Mouse (Mus musculus) midbrain, embryonic 12.5 days (tissue): Measurements from ENCODE around the gene Golga2. TPM values are rescaled to one million over a fixed set of nuclear protein-coding genes. Genes with fewer than 3 reads are reported as not detected.

Source experiments
- ATAC-seq: fragments of 200-750 bp; cut with Nextera tagmentation; 2 replicates; pipeline ENCODE4 v1.8.0; 2017; ENCODE audit warnings: low read depth, moderate TSS enrichment, moderate library complexity; ENCODE audit not compliant: low FRiP score
- H3K27ac ChIP-seq: fragments of 300-500 bp; sonication (generic); replicated peaks from 2 replicates; pipeline ENCODE4 v1.5.1; 2016; ENCODE audit warnings: mild to moderate bottlenecking
- H3K27me3 ChIP-seq: fragments of 300-500 bp; sonication (generic); 2 replicates; pipeline ENCODE4 v1.6.1; 2016; ENCODE audit warnings: mild to moderate bottlenecking
- H3K36me3 ChIP-seq: fragments of 300-500 bp; sonication (generic); 2 replicates; pipeline ENCODE4 v1.6.1; 2016
- H3K4me1 ChIP-seq: fragments of 300-500 bp; sonication (generic); 2 replicates; pipeline ENCODE4 v1.6.1; 2016
- H3K4me2 ChIP-seq: fragments of 300-500 bp; sonication (generic); replicated peaks from 2 replicates; pipeline ENCODE4 v1.6.1; 2016; ENCODE audit warnings: mild to moderate bottlenecking, moderate library complexity
- H3K4me3 ChIP-seq: fragments of 300-500 bp; sonication (generic); 2 replicates; pipeline ENCODE4 v1.5.1; 2016; ENCODE audit warnings: mild to moderate bottlenecking
- H3K9ac ChIP-seq: fragments of 300-500 bp; sonication (generic); replicated peaks from 2 replicates; pipeline ENCODE4 v1.6.1; 2016; ENCODE audit warnings: mild to moderate bottlenecking, moderate library complexity
- H3K9me3 ChIP-seq: fragments of 300-500 bp; sonication (generic); 2 replicates; pipeline ENCODE4 v1.6.1; 2016; ENCODE audit warnings: mild to moderate bottlenecking
- WGBS: fragments of 180-500 bp; shearing (Covaris S2); methylation state at CpG from one replicate; pipeline ENCODE4 v1.1.7; 2016; 5-methylcytosine and 5-hydroxymethylcytosine counted together
- polyA plus RNA-seq: library from polyadenylated mRNA; unstranded; fragments of >200 nt; fragmentation: Nextera tagmentation; extraction: Ambion mirVana; gene quantifications from 2 replicates; pipeline ENCODE4 v1.2.1, GENCODE M21; 2016

The Golga2 gene
- polyA plus RNA-seq, 1 experiment from 2014 or later, result 28.2 TPM

DNA sequence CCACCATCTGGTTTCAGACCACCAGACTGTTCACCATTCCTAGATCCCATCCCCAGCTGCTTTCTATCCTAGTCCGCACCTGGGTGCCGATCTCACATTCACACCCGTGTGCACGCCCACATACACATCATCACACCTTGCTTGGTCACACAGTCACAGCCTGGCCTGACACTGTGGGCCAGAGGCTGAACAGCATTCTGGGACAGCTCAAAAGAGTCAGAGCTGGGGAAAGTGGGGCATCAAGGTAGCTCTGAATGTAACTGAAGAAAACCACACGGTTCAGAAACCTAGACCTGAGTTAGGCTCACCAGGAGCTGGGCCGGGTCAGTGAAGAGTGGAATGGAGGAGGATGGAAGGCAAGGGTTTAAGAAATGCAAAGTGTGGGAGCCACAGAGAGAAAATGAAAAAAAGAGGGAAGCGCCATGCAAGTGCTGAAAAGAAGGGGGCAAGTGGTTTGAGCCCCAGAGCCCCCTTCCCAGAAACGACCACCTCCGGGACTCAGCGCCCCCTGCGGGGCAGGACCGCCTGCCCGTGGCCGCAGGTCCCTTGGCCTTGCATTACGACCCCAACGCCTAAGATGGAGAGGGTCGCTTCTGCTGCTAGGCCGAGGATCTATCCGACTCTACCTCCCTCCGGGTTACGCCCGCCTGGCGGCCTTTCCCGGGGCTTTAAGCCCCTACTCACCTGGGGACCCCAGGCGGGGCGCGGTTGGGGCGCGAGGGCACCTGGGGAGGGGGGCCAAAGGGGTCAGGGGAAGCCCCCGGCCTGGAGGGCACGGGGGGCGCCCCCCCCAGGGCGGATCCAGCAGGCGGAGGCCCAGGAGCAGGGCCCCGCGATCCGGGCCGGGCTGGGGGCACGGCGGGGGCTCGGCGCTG lies 24.5 kb downstream of the Golga2 start:
- Histone ChIP-seq H3K4me3 (peak overlapping the region; percentile 65), H3K9me3 (no peaks in the 10 kb centered on the region), H3K27ac (no peak overlapping the region), H3K4me1 (peaks cover 28% of the 10 kb centered on the region), H3K4me2 (peak overlapping the region; percentile 100), H3K27me3 (peaks cover 59% of the 10 kb centered on the region), H3K36me3 (peaks cover 26% of the 10 kb centered on the region), H3K9ac (peak overlapping the region; percentile 83)
- 10% methylated on average over 40 of the region's 42 CpGs for WGBS
- ATAC-seq, result 0 out of 2 replicates have a peak, but pooled peaks have one; percentile 35

DNA sequence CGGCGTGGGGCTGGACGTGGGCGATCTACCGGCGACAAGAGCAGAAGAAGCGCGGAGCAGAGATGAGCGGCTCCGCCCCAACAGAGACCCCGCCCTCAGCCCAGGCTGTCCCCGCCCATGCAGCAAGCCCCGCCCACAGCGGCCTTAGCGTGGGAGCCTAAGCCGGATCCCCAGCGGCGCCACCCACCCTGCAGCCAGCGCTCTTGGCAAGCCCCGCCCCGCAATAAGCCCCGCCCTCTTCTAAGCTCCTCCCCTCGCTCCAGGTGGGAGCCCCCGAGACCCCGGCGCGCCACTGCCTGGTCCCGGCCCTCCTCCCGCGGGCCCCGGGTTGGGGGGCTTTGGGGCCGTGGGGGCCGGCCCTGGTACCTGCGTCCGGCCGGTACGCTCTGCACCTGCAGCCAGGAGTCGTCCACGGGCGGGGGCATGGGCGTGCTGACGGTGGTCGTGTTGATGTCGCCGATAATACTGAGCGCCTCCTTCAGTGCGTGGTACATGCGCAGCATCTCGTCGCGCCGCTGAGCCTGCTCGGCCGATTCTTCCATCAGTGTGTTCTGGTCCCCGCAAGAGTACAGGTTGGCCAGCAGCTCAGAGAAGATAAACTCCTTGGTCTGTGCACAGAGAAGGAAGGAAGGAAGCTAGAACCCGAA lies 25.3 kb downstream of the Golga2 start:
- Histone ChIP-seq H3K4me1 (peaks cover 33% of the 10 kb centered on the region), H3K4me3 (peak overlapping the region; percentile 65), H3K27ac (no peak overlapping the region), H3K27me3 (peaks cover 67% of the 10 kb centered on the region), H3K9me3 (no peaks in the 10 kb centered on the region), H3K9ac (peak overlapping the region; percentile 83), H3K4me2 (peak overlapping the region; percentile 100), H3K36me3 (peaks cover 20% of the 10 kb centered on the region)
- ATAC-seq, result peak; percentile 67
- 2% methylated on average over 55 of the region's 56 CpGs for WGBS

DNA sequence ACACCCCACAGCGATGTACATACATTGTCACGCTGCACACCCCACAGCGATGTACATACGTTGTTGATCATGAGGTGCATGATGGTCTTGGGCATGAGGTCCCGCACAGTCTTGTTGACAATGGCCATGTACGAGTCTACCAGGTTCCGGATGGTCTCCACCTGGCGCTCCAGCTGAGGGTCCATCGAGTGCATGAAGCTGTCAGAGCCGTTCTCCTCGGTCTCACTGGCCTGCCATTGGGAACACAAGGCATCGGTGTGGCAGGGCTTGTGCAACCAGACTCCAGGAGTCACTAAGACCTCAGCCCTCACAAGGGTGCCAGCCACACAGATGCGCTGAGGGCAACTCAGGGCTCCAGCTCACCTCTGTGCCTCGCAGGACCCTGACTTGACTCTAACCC lies 27.6 kb downstream of the Golga2 start:
- Histone ChIP-seq H3K4me2 (no peak overlapping the region), H3K9me3 (no peaks in the 10 kb centered on the region), H3K9ac (no peak overlapping the region), H3K27me3 (peaks cover 82% of the 10 kb centered on the region), H3K27ac (no peak overlapping the region), H3K4me3 (no peak overlapping the region), H3K4me1 (peaks cover 54% of the 10 kb centered on the region), H3K36me3 (0 out of 2 replicates have a peak, but pooled peaks cover 5% of the 10 kb centered on the region)
- 93% methylated on average over 14 of the region's 14 CpGs for WGBS
- ATAC-seq, result no peak

DNA sequence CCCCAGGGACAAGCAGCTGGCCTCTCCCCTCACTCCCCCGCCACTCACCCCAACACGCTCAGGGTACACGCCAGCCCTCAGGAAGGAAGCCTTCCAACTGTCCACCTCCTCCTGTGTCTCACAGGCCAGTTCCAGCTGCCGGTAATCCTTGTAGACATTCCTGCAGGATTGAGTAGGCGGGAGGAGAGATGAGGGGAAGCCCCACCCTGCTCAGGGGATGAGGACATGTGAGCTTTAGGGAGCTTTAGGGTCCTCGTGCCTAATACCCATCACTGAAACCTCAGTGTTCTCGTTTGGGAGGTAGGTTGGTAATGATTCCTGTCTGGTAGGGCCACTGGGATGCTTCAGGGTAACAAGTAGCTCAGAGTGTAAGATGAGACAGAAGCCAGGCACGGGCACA lies 28.6 kb downstream of the Golga2 start:
- Histone ChIP-seq H3K27me3 (peaks cover 76% of the 10 kb centered on the region), H3K27ac (0 out of 2 replicates have a peak overlapping the region, but pooled peaks have one; percentile 39), H3K9me3 (no peaks in the 10 kb centered on the region), H3K4me2 (no peak overlapping the region), H3K4me1 (peaks cover 54% of the 10 kb centered on the region), H3K36me3 (no peaks in the 10 kb centered on the region), H3K4me3 (no peak overlapping the region), H3K9ac (no peak overlapping the region)
- ATAC-seq, result no peak
- WGBS, result 10% methylated on average over 8 of the region's 8 CpGs

DNA sequence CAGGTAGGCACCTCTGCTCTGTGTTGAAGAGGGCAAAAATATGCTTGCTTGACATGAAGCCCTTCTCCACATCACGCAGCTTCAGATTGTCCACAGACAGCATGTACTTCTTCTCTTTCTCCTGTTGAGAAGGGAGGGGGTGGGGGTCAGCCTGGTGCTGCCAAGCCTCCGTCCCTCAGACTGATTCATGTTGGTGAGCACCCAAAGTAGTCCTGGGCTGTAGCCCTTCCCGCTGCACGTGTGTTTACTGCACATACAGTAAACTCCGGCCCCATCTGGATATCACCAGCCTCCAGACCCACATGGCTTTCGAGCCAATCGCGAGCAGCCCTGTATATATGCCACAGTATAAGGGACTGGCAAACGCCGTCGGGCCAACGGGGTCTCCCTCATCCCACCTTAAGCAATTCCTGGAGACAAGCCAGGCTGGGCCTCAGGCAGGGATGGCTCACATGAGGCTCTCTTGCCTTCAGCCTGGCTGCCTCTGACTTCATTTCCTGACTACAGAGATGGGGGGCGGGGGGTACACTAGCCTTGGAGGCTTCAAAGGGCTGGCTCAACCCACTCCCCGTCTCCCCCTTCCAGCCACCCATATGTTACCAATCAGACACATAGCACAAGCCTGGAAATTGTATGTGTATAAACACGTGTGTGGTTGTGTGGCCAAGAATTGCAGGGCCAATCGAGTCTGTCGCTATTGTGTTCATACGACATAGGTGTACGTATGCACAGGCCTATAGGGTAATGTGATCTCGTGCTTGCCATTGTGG lies 29.9 kb downstream of the Golga2 start:
- Histone ChIP-seq H3K27me3 (peaks cover 64% of the 10 kb centered on the region), H3K4me1 (peaks cover 48% of the 10 kb centered on the region), H3K9ac (no peak overlapping the region; the same call in 1 of the 2 replicates), H3K36me3 (no peaks in the 10 kb centered on the region), H3K9me3 (no peaks in the 10 kb centered on the region), H3K27ac (no peak overlapping the region; the same call in 1 of the 2 replicates), H3K4me2 (no peak overlapping the region), H3K4me3 (no peak overlapping the region)
- no peak for ATAC-seq
- 77% methylated on average over 20 of the region's 20 CpGs for WGBS

DNA sequence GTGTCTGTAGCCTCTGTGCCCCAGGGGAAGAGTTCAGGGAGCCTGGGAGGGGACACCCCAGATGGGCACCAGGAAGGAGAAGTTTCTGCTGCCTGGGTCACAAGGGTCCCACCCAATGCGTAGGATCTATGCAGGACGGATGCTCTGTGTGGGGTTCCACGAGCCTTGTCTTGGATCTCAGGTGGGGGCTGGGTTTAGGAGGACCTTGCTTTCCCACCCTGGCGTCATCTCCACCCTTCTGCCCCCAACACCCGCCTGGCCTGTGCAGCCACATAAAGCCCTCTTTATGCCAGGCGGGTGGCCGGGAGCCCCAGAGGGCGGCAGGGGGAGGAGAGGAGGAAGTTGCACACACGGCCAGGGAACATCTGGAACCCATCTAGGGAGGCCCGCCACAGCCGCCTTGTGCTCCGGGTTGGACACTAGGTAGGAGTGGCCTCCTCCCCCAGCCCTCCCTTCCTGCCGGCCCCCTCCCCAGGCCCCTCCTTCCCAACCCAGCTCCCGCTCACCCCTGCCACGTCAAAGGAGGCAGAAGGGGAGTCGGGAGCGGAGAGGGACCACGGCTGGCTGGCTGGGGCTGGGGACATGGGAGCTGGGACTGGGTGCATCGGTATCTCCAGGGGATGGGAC lies 30.7 kb downstream of the Golga2 start:
- Histone ChIP-seq H3K9ac (peak overlapping the region; percentile 39), H3K27me3 (peaks cover 55% of the 10 kb centered on the region), H3K4me2 (peak overlapping the region; percentile 46), H3K36me3 (no peaks in the 10 kb centered on the region), H3K27ac (peak overlapping the region; percentile 54; the same call in 1 of the 2 replicates), H3K4me1 (peaks cover 48% of the 10 kb centered on the region), H3K9me3 (no peaks in the 10 kb centered on the region), H3K4me3 (peak overlapping the region; percentile 20)
- 8% methylated on average over 19 of the region's 19 CpGs for WGBS
- ATAC-seq, result peak; percentile 50

DNA sequence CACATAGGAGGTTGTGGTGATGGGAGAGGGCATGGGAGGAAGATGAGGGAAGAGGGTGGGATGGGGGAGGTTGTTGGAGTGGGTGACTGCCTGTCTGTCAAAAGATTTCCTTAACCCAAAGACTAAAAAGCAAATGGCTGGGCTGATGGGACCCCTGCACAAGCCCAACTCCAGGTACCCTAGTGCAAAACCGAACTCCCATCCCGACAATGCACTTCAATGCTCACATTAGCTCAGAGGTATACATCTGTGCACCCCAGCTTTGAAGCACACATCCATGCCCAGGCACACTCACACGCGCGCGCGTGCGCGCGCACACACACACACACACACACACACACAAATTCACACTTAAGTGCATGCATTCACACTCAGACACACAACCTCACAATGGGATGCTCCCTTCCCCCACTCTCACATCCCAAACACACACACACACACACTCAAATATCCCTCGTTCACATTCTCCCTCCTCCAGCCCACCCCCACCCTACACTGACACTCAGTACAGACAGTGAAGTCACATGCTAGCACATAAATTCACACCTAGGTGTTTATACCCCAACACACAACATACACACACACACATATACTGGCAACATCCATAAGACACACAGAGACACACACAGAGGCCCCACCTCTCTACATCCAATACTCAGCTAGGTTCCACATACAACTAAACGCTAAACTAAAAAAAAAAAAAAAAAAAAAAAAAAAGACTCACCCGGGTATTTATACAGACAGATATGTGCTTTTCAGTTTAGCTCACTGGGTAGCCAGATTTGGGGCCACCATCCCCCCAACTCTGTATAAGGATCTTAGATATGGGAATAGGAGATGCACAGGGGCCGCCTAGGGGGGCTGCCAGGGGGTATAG lies 31.8 kb downstream of the Golga2 start:
- Histone ChIP-seq H3K9me3 (no peaks in the 10 kb centered on the region), H3K4me1 (peaks cover 55% of the 10 kb centered on the region), H3K4me3 (peak overlapping the region; percentile 20), H3K4me2 (peak overlapping the region; percentile 46), H3K36me3 (no peaks in the 10 kb centered on the region), H3K27me3 (peaks cover 46% of the 10 kb centered on the region), H3K9ac (peak overlapping the region; percentile 39), H3K27ac (peak overlapping the region; percentile 54; the same call in 1 of the 2 replicates)
- WGBS, result 77% methylated on average over 14 of the region's 14 CpGs
- ATAC-seq, result no peak

DNA sequence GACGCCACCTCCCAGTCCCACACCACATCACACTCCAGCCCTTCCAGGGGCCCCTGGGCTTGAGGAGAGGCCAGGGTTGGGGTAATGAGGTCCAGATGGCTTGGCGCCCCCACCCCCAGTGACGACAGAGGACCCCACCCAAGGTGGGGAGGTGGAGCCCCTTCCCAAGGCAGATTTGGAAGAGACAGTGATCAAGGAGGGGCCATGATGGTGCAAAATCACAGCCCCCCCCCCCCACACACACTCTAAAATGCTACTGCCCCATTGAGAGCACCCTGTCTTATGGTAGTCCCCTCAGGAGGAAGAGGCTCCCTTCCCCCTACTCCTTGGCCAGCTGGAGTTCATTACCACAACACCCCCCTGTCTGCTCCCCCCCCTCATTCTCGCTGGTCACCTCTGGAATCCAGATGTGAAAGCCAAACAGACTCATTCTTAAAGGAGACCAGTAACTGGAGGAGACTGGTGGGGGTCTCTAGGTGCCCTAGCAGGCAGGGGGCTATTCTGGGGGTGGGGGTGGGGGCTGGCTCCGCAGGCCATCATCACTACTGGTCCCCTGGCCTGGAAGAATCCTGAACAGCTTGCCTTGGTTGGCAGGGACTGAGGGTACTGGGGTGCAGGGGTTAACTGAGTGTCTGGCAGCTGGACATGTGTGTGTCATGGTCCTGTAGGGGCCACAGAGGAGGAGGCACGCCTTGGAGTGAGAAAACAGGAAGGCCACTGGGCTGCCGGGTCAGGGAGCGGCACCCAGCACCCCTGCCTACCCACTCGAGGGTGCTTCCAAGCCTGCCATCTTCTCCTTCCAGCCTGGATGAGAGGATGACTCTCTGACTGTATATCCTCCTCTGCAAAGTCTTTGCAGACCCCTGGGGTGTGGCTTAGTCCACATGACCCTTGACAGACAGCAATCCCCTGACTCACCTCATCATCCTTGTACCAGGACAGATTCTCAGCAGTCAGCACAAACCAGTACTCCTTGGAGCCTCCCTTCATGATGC lies 32.7 kb downstream of the Golga2 start:
- Histone ChIP-seq H3K4me2 (no peak overlapping the region), H3K9ac (no peak overlapping the region), H3K36me3 (no peaks in the 10 kb centered on the region), H3K9me3 (no peaks in the 10 kb centered on the region), H3K4me1 (peaks cover 55% of the 10 kb centered on the region), H3K27ac (0 out of 2 replicates have a peak overlapping the region, but pooled peaks have one; percentile 39), H3K27me3 (peaks cover 40% of the 10 kb centered on the region), H3K4me3 (no peak overlapping the region)
- WGBS, result 51% methylated on average over 9 of the region's 9 CpGs
- ATAC-seq, result no peak

DNA sequence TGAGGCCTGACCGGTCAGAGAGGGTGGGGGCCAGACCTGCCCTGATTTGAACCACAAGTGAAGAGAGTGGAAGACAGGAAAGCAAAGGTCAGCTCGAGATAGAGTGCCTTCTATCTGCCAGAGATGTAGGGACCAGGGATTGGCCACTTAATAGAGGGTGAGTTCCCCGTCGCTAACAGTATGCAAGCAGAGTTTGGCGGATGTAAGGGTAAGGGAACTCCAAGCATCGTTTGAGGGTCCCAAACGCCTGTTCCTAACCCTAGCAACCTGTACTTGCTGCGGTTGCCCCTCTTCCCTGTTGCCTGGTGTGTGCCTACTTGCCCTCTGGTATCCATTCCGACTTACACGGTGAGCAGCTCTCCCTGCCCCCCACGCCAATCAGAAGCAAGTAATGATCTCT lies 33.5 kb downstream of the Golga2 start:
- no peak overlapping the region for H3K4me2 ChIP-seq
- no peaks in the 10 kb centered on the region for H3K9me3 ChIP-seq
- no peak overlapping the region for H3K4me3 ChIP-seq
- WGBS, result 80% methylated on average over 11 of the region's 11 CpGs
- ATAC-seq, result no peak
- peaks cover 50% of the 10 kb centered on the region for H3K4me1 ChIP-seq
- H3K27me3 ChIP-seq, result peaks cover 32% of the 10 kb centered on the region
- H3K27ac ChIP-seq, result no peak overlapping the region
- H3K36me3 ChIP-seq, result no peaks in the 10 kb centered on the region
- H3K9ac ChIP-seq, result no peak overlapping the region
